Mouse (Mus musculus) liver, postnatal 0 days (tissue): ENCODE data around the gene Anks1b. TPM values are rescaled to one million over a fixed set of nuclear protein-coding genes. Genes with fewer than 3 reads are reported as not detected.

ENCODE experiments used
- ATAC-seq: fragments of 200-750 bp; cut with Nextera tagmentation; 2 replicates; pipeline ENCODE4 v1.8.0; 2017; ENCODE audit warnings: mild to moderate bottlenecking, moderate library complexity
- DNase-seq: peaks from one replicate; pipeline ENCODE4 v3.0.0-alpha.2; 2016
- H3K27ac ChIP-seq: fragments of 300-500 bp; sonication (generic); 2 replicates; pipeline ENCODE4 v1.5.1; 2014; ENCODE audit warnings: antibody characterized with exemption, moderate library complexity, mild to moderate bottlenecking, low read depth
- H3K27me3 ChIP-seq: fragments of 300-500 bp; sonication (generic); 2 replicates; pipeline ENCODE4 v1.6.1; 2014; ENCODE audit warnings: low read length, control low read depth, mixed read lengths; ENCODE audit not compliant: insufficient read depth
- H3K36me3 ChIP-seq: fragments of 300-500 bp; sonication (generic); replicated peaks from 2 replicates; pipeline ENCODE4 v1.6.1; 2014; ENCODE audit warnings: mild to moderate bottlenecking, control low read depth, low read length, moderate library complexity, mixed read lengths; ENCODE audit not compliant: insufficient read depth
- H3K4me1 ChIP-seq: fragments of 300-500 bp; sonication (generic); 2 replicates; pipeline ENCODE4 v1.6.1; 2014; ENCODE audit warnings: antibody characterized with exemption, mild to moderate bottlenecking, control low read depth; ENCODE audit not compliant: insufficient read depth
- H3K4me2 ChIP-seq: fragments of 300-500 bp; sonication (generic); 2 replicates; pipeline ENCODE4 v1.6.1; 2014; ENCODE audit warnings: low read depth, mild to moderate bottlenecking, low read length, moderate library complexity, mixed read lengths
- H3K4me3 ChIP-seq: fragments of 300-500 bp; sonication (generic); 2 replicates; pipeline ENCODE4 v1.5.1; 2014; ENCODE audit warnings: low read depth, low read length
- H3K9ac ChIP-seq: fragments of 300-500 bp; sonication (generic); replicated peaks from 2 replicates; pipeline ENCODE4 v1.6.1; 2014; ENCODE audit warnings: mild to moderate bottlenecking, moderate library complexity
- H3K9me3 ChIP-seq: fragments of 300-500 bp; sonication (generic); 2 replicates; pipeline ENCODE4 v1.6.1; 2016; ENCODE audit warnings: mild to moderate bottlenecking, control low read depth, low read length, mixed read lengths
- CTCF ChIP-seq: sonication (generic); IDR thresholded peaks from 2 replicates; pipeline ENCODE4 v1.5.1; 2016; ENCODE audit warnings: antibody characterized with exemption, low read depth
- EP300 ChIP-seq: IDR thresholded peaks from 2 replicates; pipeline ENCODE4 v1.6.1; 2016; ENCODE audit warnings: antibody characterized with exemption, low read depth, mild to moderate bottlenecking
- WGBS: fragments of 180-500 bp; shearing (Covaris S2); extraction: QIAGEN DNeasy Blood & Tissue Kit; methylation state at CpG from one replicate; pipeline ENCODE4 v1.1.7; 2014; ENCODE audit not compliant: insufficient replicate concordance; 5-methylcytosine and 5-hydroxymethylcytosine counted together
- polyA plus RNA-seq: library from polyadenylated mRNA; unstranded; fragments of >200 nt; fragmentation: Nextera tagmentation; extraction: Ambion mirVana; gene quantifications from 2 replicates; pipeline ENCODE4 v1.2.1, GENCODE M21; 2015

Gene Anks1b
- polyA plus RNA-seq, 1 experiment from 2014 or later, result not detected

GRCm38 (mm10) chr10:90811446-90811845 is 938.1 kb downstream of the Anks1b start:
- no peak overlapping the region for H3K4me3 ChIP-seq
- no peak for DNase-seq
- WGBS, result 79% methylated on average over 4 of the region's 4 CpGs
- TF ChIP-seq CTCF (no peak), EP300 (no peak)
- no peaks in the 10 kb centered on the region for H3K9me3 ChIP-seq
- no peaks in the 10 kb centered on the region for H3K36me3 ChIP-seq
- no peak overlapping the region for H3K4me2 ChIP-seq
- no peaks in the 10 kb centered on the region for H3K4me1 ChIP-seq
- no peak for ATAC-seq
- no peak overlapping the region for H3K27ac ChIP-seq
- H3K27me3 ChIP-seq, result no peaks in the 10 kb centered on the region
- H3K9ac ChIP-seq, result no peak overlapping the region

GRCm38 (mm10) chr10:90813326-90813725 is 940.0 kb downstream of the Anks1b start:
- Histone ChIP-seq H3K9ac (no peak overlapping the region), H3K27me3 (no peaks in the 10 kb centered on the region), H3K4me1 (no peaks in the 10 kb centered on the region), H3K27ac (no peak overlapping the region), H3K9me3 (no peaks in the 10 kb centered on the region), H3K4me3 (no peak overlapping the region), H3K36me3 (no peaks in the 10 kb centered on the region), H3K4me2 (no peak overlapping the region)
- no peak for DNase-seq
- TF ChIP-seq EP300 (no peak), CTCF (no peak)
- no peak for ATAC-seq
- WGBS, result 90% methylated on average over 5 of the region's 5 CpGs

- 78% methylated on average over 6 of the region's 6 CpGs for WGBS
- Histone ChIP-seq H3K4me2 (no peak overlapping the region), H3K27me3 (no peaks in the 10 kb centered on the region), H3K4me3 (no peak overlapping the region), H3K4me1 (no peaks in the 10 kb centered on the region), H3K36me3 (no peaks in the 10 kb centered on the region), H3K27ac (no peak overlapping the region), H3K9ac (no peak overlapping the region), H3K9me3 (no peaks in the 10 kb centered on the region)
- DNase-seq (no peak), ATAC-seq (no peak)
- TF ChIP-seq EP300 (no peak), CTCF (no peak)
Observed at GRCm38 (mm10) chr10:90814412-90814811, 941.1 kb downstream of the Anks1b start.

GRCm38 (mm10) chr10:90818246-90818937 is 945.1 kb downstream of the Anks1b start:
- Histone ChIP-seq H3K9me3 (no peaks in the 10 kb centered on the region), H3K9ac (no peak overlapping the region), H3K27me3 (no peaks in the 10 kb centered on the region), H3K4me1 (no peaks in the 10 kb centered on the region), H3K36me3 (no peaks in the 10 kb centered on the region), H3K27ac (no peak overlapping the region), H3K4me2 (no peak overlapping the region), H3K4me3 (no peak overlapping the region)
- 41% methylated on average over 10 of the region's 10 CpGs for WGBS
- ATAC-seq (no peak), DNase-seq (no peak)
- TF ChIP-seq EP300, result no peak
- no peak for TF ChIP-seq CTCF

GRCm38 (mm10) chr10:90823438-90823837 is 950.1 kb downstream of the Anks1b start:
- WGBS, result 18% methylated on average over 4 of the region's 4 CpGs
- Histone ChIP-seq H3K9ac (no peak overlapping the region), H3K27me3 (peaks cover 8% of the 10 kb centered on the region), H3K4me3 (no peak overlapping the region), H3K4me1 (no peaks in the 10 kb centered on the region), H3K36me3 (no peaks in the 10 kb centered on the region), H3K4me2 (no peak overlapping the region), H3K27ac (no peak overlapping the region), H3K9me3 (no peaks in the 10 kb centered on the region)
- ATAC-seq (no peak), DNase-seq (no peak)
- no peak for TF ChIP-seq EP300
- TF ChIP-seq CTCF, result no peak

GRCm38 (mm10) chr10:90824692-90825091 is 951.4 kb downstream of the Anks1b start:
- Histone ChIP-seq H3K4me1 (no peaks in the 10 kb centered on the region), H3K27me3 (peaks cover 20% of the 10 kb centered on the region), H3K27ac (no peak overlapping the region), H3K36me3 (no peaks in the 10 kb centered on the region), H3K4me3 (no peak overlapping the region), H3K4me2 (no peak overlapping the region), H3K9ac (no peak overlapping the region), H3K9me3 (no peaks in the 10 kb centered on the region)
- TF ChIP-seq EP300 (no peak), CTCF (no peak)
- WGBS, result 76% methylated on average over 2 of the region's 2 CpGs
- DNase-seq, result no peak
- no peak for ATAC-seq

GRCm38 (mm10) chr10:90826939-90827338 is 953.6 kb downstream of the Anks1b start:
- WGBS, result 23% methylated on average over 4 of the region's 4 CpGs
- H3K4me1 ChIP-seq, result no peaks in the 10 kb centered on the region
- DNase-seq (no peak), ATAC-seq (no peak)
- H3K9ac ChIP-seq, result no peak overlapping the region
- TF ChIP-seq CTCF, result no peak
- no peak for TF ChIP-seq EP300
- no peaks in the 10 kb centered on the region for H3K36me3 ChIP-seq
- H3K4me2 ChIP-seq, result no peak overlapping the region
- no peak overlapping the region for H3K4me3 ChIP-seq
- H3K27ac ChIP-seq, result no peak overlapping the region
- H3K27me3 ChIP-seq, result peaks cover 41% of the 10 kb centered on the region
- no peaks in the 10 kb centered on the region for H3K9me3 ChIP-seq
